Comparison of ENCODE assay signal across 18 mouse cellular contexts in the genomic region with DNA sequence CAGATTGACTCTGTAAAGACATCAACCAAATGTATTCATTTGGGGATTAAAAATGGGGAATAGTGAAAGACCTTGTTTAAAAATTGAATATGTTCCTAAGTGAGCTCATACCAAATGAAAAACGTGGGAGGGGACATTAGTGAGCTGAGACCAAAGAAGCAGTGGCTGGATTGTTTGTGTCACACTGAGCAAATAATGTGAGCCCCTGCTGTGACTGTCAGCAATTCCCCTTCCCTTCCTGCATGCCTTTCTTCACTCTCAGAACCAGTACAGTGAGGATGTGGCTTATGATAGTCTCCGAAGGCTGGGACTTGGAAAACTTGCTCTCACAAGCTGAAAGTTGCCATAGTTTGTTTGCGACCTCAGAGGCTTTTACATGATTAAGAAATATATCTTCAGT. TPM values are rescaled to one million over a fixed set of nuclear protein-coding genes. Genes with fewer than 3 reads are reported as not detected.
"Had no signal": no experiment of that assay in that cellular context is flagged by ENCODE, and none has a peak within 500 bp of the region (broad histone marks: within the 10 kb centered on the region; RNA-seq: fewer than 3 reads in every experiment).

No protein-coding gene starts in this region.

- H3K9me3 ChIP-seq: limb, embryonic 15.5 days; liver, embryonic 12.5 days; midbrain, embryonic 15.5 days; neural tube, embryonic 13.5 days had no signal

- H3K4me1 ChIP-seq: limb, embryonic 15.5 days; liver, embryonic 12.5 days; midbrain, embryonic 15.5 days; neural tube, embryonic 13.5 days had no signal

- H3K4me2 ChIP-seq: limb, embryonic 15.5 days; liver, embryonic 12.5 days; midbrain, embryonic 15.5 days; neural tube, embryonic 13.5 days had no signal

- ATAC-seq: liver, embryonic 12.5 days; midbrain, embryonic 15.5 days had no signal

- H3K9ac ChIP-seq: limb, embryonic 15.5 days; liver, embryonic 12.5 days; midbrain, embryonic 15.5 days; neural tube, embryonic 13.5 days had no signal

- DNase-seq: kidney, adult 8-10 months; kidney, postnatal 25 days; right cerebral cortex, adult 18-20 months; right cerebral cortex, postnatal 25 days; thymus, postnatal 4 days had no signal

- H3K27ac ChIP-seq: limb, embryonic 15.5 days; liver, embryonic 12.5 days; midbrain, embryonic 15.5 days; neural tube, embryonic 13.5 days; stomach, postnatal 0 days had no signal

- H3K36me3 ChIP-seq: limb, embryonic 15.5 days; liver, embryonic 12.5 days; midbrain, embryonic 15.5 days; neural tube, embryonic 13.5 days had no signal

- H3K27me3 ChIP-seq: limb, embryonic 15.5 days; midbrain, embryonic 15.5 days had no signal

- H3K4me3 ChIP-seq: limb, embryonic 15.5 days; liver, embryonic 12.5 days; midbrain, embryonic 15.5 days; neural tube, embryonic 13.5 days had no signal

RNA-seq across cellular contexts. Expression of gene Scgn, which starts 5.9 kb away (rescaled TPM):
- total RNA-seq: megakaryocyte-erythroid progenitor cell, adult 5-6 weeks had no signal
- polyA plus RNA-seq: kidney, embryonic 16.5 days; limb, embryonic 11.5 days; limb, embryonic 15.5 days; liver, embryonic 12.5 days; lung, embryonic 16.5 days had no signal

RNA-seq across cellular contexts. Expression of gene Hist1h2aa, which starts 50.9 kb away (rescaled TPM):
- total RNA-seq: layer of hippocampus, postnatal 25 days; left cerebral cortex, adult 8-10 months; left cerebral cortex, postnatal 25 days; megakaryocyte-erythroid progenitor cell, adult 5-6 weeks had no signal
- polyA plus RNA-seq: kidney, embryonic 16.5 days; limb, embryonic 11.5 days; limb, embryonic 15.5 days; liver, embryonic 12.5 days; liver, embryonic 16.5 days; lung, embryonic 16.5 days; midbrain, embryonic 15.5 days; neural tube, embryonic 13.5 days; stomach, postnatal 0 days had no signal

RNA-seq across cellular contexts. Expression of gene Hist1h2ba, which starts 51.2 kb away (rescaled TPM):
- total RNA-seq: layer of hippocampus, postnatal 25 days; left cerebral cortex, adult 8-10 months; left cerebral cortex, postnatal 25 days; megakaryocyte-erythroid progenitor cell, adult 5-6 weeks had no signal
- polyA plus RNA-seq: kidney, embryonic 16.5 days; limb, embryonic 11.5 days; limb, embryonic 15.5 days; liver, embryonic 12.5 days; liver, embryonic 16.5 days; lung, embryonic 16.5 days; midbrain, embryonic 15.5 days; neural tube, embryonic 13.5 days; stomach, postnatal 0 days had no signal
